Mouse (Mus musculus): ENCODE measurements at regions not wholly inside any gene's neighbourhood (a gene's known extent, or its start where the extent isn't known, plus 50 kb on each side); places are given as distances from the start of the nearest gene placed in this dataset.
"Not testable (repeated sequence)": the region's sequence is repeated elsewhere in the genome, so short reads cannot be mapped to it uniquely, and the experiment has no call there.

DNA sequence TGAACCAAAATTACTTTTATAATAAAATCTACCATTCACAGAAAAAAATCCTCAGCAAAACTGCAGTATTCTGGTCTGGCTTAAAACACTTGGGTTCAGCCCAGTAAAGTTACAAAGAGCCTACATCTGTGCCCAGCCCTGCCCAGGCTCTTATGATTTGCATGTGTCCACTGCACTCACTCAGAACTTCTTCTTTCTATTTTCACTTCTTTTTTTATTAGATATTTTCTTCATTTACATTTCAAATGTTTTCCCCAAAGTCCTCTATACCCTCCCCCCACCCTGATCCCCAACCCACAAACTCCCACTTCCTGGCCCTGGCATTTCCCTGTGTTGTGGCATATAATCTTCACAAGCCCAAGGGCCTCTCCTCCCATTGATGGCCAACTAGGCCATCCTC, 1442.4 kb upstream of the Tacstd2 start:
- no peak for DNase-seq (ENCODE audit: extremely low spot score, low spot score)
- no peaks in the 10 kb centered on the region for H3K4me1 ChIP-seq
- H3K36me3 ChIP-seq (replicated peaks): no peaks in the 10 kb centered on the region
- H3K27ac ChIP-seq: no peak overlapping the region
- no peaks in the 10 kb centered on the region for H3K27me3 ChIP-seq (ENCODE audit: poor library complexity, severe bottlenecking)
- no peaks in the 10 kb centered on the region for H3K9me3 ChIP-seq
- H3K4me3 ChIP-seq: no peak overlapping the region

GRCm38 (mm10) chr6:68964012-68964411, 1428.4 kb upstream of the Tacstd2 start:
- H3K4me1 ChIP-seq: no peaks in the 10 kb centered on the region
- no peaks in the 10 kb centered on the region for H3K27me3 ChIP-seq (ENCODE audit: poor library complexity, severe bottlenecking)
- no peaks in the 10 kb centered on the region for H3K36me3 ChIP-seq (replicated peaks)
- no peak overlapping the region for H3K4me3 ChIP-seq
- no peak for DNase-seq (ENCODE audit: extremely low spot score, low spot score)
- H3K27ac ChIP-seq: no peak overlapping the region
- H3K9me3 ChIP-seq: no peaks in the 10 kb centered on the region

GRCm38 (mm10) chr6:68938104-68938503, 1402.5 kb upstream of the Tacstd2 start:
- not testable (repeated sequence) for H3K27me3 ChIP-seq (ENCODE audit: poor library complexity, severe bottlenecking); H3K27ac ChIP-seq; H3K4me3 ChIP-seq; H3K36me3 ChIP-seq (replicated peaks); H3K4me1 ChIP-seq; H3K9me3 ChIP-seq; DNase-seq (ENCODE audit: extremely low spot score, low spot score)

GRCm38 (mm10) chr6:68931860-68932259, 1396.3 kb upstream of the Tacstd2 start:
- H3K4me1 ChIP-seq; H3K27me3 ChIP-seq (ENCODE audit: poor library complexity, severe bottlenecking); H3K4me3 ChIP-seq; H3K9me3 ChIP-seq; DNase-seq (ENCODE audit: extremely low spot score, low spot score); H3K36me3 ChIP-seq (replicated peaks); H3K27ac ChIP-seq: not testable (repeated sequence)

- Histone ChIP-seq H3K4me3 (no peak overlapping the region), H3K4me1 (no peaks in the 10 kb centered on the region), H3K36me3 (replicated peaks) (no peaks in the 10 kb centered on the region), H3K27me3 (ENCODE audit: poor library complexity, severe bottlenecking) (no peaks in the 10 kb centered on the region), H3K27ac (no peak overlapping the region), H3K9me3 (no peaks in the 10 kb centered on the region)
- no peak for DNase-seq (ENCODE audit: extremely low spot score, low spot score)
Observed at GRCm38 (mm10) chr6:68915536-68915935, 1379.9 kb upstream of the Tacstd2 start.

- DNase-seq (ENCODE audit: extremely low spot score, low spot score): no peak
- Histone ChIP-seq H3K36me3 (replicated peaks) (no peaks in the 10 kb centered on the region), H3K4me3 (no peak overlapping the region), H3K4me1 (no peaks in the 10 kb centered on the region), H3K27ac (no peak overlapping the region), H3K27me3 (ENCODE audit: poor library complexity, severe bottlenecking) (no peaks in the 10 kb centered on the region), H3K9me3 (no peaks in the 10 kb centered on the region)
- WGBS: 100% methylated on average over 1 of the region's 1 CpGs
Observed at GRCm38 (mm10) chr6:68884130-68884529, 1348.5 kb upstream of the Tacstd2 start.

- H3K4me3 ChIP-seq; H3K36me3 ChIP-seq (replicated peaks); H3K27me3 ChIP-seq (ENCODE audit: poor library complexity, severe bottlenecking); H3K4me1 ChIP-seq; DNase-seq (ENCODE audit: extremely low spot score, low spot score); H3K27ac ChIP-seq; H3K9me3 ChIP-seq: not testable (repeated sequence)
Observed at GRCm38 (mm10) chr6:68852761-68853160, 1317.2 kb upstream of the Tacstd2 start.

GRCm38 (mm10) chr6:68852286-68852685, 1316.7 kb upstream of the Tacstd2 start:
- H3K9me3 ChIP-seq: no peaks in the 10 kb centered on the region
- no peaks in the 10 kb centered on the region for H3K4me1 ChIP-seq
- H3K4me3 ChIP-seq: no peak overlapping the region
- H3K27me3 ChIP-seq (ENCODE audit: poor library complexity, severe bottlenecking): no peaks in the 10 kb centered on the region
- H3K36me3 ChIP-seq (replicated peaks): no peaks in the 10 kb centered on the region
- H3K27ac ChIP-seq: no peak overlapping the region
- no peak for DNase-seq (ENCODE audit: extremely low spot score, low spot score)
- 96% methylated on average over 2 of the region's 2 CpGs for WGBS

- WGBS: 90% methylated on average over 1 of the region's 1 CpGs
- H3K27ac ChIP-seq: no peak overlapping the region
- H3K9me3 ChIP-seq: no peaks in the 10 kb centered on the region
- no peaks in the 10 kb centered on the region for H3K4me1 ChIP-seq
- H3K4me3 ChIP-seq: no peak overlapping the region
- no peaks in the 10 kb centered on the region for H3K36me3 ChIP-seq (replicated peaks)
- no peak for DNase-seq (ENCODE audit: extremely low spot score, low spot score)
- H3K27me3 ChIP-seq (ENCODE audit: poor library complexity, severe bottlenecking): no peaks in the 10 kb centered on the region
Observed at GRCm38 (mm10) chr6:68835186-68835585, 1299.6 kb upstream of the Tacstd2 start.

- no peaks in the 10 kb centered on the region for H3K36me3 ChIP-seq (replicated peaks)
- no peaks in the 10 kb centered on the region for H3K9me3 ChIP-seq
- no peaks in the 10 kb centered on the region for H3K27me3 ChIP-seq (ENCODE audit: poor library complexity, severe bottlenecking)
- no peak for DNase-seq (ENCODE audit: extremely low spot score, low spot score)
- WGBS: 86% methylated on average over 4 of the region's 4 CpGs
- no peaks in the 10 kb centered on the region for H3K4me1 ChIP-seq
- no peak overlapping the region for H3K27ac ChIP-seq
- no peak overlapping the region for H3K4me3 ChIP-seq
Observed at GRCm38 (mm10) chr6:68834633-68835032, 1299.0 kb upstream of the Tacstd2 start.

- not testable (repeated sequence) for H3K4me1 ChIP-seq; DNase-seq (ENCODE audit: extremely low spot score, low spot score); H3K27me3 ChIP-seq (ENCODE audit: poor library complexity, severe bottlenecking); H3K9me3 ChIP-seq; H3K36me3 ChIP-seq (replicated peaks); H3K4me3 ChIP-seq; H3K27ac ChIP-seq
- 100% methylated on average over 1 of the region's 1 CpGs for WGBS
Observed at GRCm38 (mm10) chr6:68828460-68828859, 1292.9 kb upstream of the Tacstd2 start.

- WGBS: 72% methylated on average over 3 of the region's 3 CpGs
- H3K4me3 ChIP-seq: no peak overlapping the region
- H3K27me3 ChIP-seq (ENCODE audit: poor library complexity, severe bottlenecking): no peaks in the 10 kb centered on the region
- H3K4me1 ChIP-seq: no peaks in the 10 kb centered on the region
- H3K27ac ChIP-seq: no peak overlapping the region
- H3K36me3 ChIP-seq (replicated peaks): no peaks in the 10 kb centered on the region
- peaks cover 6% of the 10 kb centered on the region; the same call in 1 of the 2 replicates for H3K9me3 ChIP-seq
- no peak for DNase-seq (ENCODE audit: extremely low spot score, low spot score)
Observed at GRCm38 (mm10) chr6:68813346-68813745, 1277.8 kb upstream of the Tacstd2 start.

DNA sequence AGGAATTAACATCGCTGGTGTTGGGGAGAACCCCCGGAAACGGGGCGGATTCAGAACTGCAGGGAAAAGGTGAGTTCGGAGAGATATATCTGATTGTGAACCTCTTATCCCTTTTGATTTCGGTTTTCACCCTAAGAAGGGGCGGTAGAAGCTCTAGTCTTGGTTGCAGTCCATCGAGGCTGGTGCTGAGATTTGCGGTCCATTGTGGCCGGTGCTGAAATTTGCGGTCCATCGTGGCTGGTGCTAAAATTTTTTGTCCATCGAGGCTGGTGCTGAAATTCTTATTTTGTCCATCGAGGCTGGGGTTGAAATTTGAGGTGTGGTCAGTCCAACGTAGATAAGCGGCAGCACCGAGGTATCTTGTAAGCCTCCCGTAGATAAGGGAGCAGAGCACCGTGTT, 1263.6 kb upstream of the Tacstd2 start:
- H3K27ac ChIP-seq; H3K4me1 ChIP-seq; H3K27me3 ChIP-seq (ENCODE audit: poor library complexity, severe bottlenecking); H3K36me3 ChIP-seq (replicated peaks); H3K4me3 ChIP-seq; DNase-seq (ENCODE audit: extremely low spot score, low spot score): not testable (repeated sequence)
- H3K9me3 ChIP-seq: peaks cover 11% of the 10 kb centered on the region; the same call in 1 of the 2 replicates
- 94% methylated on average over 19 of the region's 19 CpGs for WGBS

DNA sequence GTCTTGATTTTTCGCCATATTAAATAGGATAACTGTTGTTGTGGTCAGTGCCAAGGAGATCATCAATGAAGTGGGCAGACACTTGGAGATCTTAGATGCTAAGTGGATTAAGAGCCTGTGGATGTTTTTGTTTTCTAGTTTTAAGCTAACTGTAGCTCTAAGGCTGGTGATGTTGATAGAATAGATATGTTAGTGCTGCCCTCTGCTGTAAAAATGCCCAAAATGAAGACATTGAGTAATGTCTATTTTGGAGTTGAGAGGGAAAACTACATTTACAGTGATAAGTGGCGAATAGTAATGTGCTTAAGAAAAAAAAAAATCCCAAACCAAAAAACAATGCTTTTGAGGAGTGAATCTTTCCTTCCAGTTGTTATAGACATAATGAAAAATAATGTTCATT, 1235.9 kb upstream of the Tacstd2 start:
- Histone ChIP-seq H3K36me3 (replicated peaks) (no peaks in the 10 kb centered on the region), H3K27me3 (ENCODE audit: poor library complexity, severe bottlenecking) (no peaks in the 10 kb centered on the region), H3K4me1 (no peaks in the 10 kb centered on the region), H3K4me3 (no peak overlapping the region), H3K9me3 (no peaks in the 10 kb centered on the region; the same call in 1 of the 2 replicates), H3K27ac (no peak overlapping the region)
- no peak for DNase-seq (ENCODE audit: extremely low spot score, low spot score)
- 86% methylated on average over 2 of the region's 2 CpGs for WGBS
